Mouse (Mus musculus): ENCODE data around the gene Tmem268.
A peak's percentile ranks its signal among the peaks of the same experiment; 100 is the strongest.

Gene Tmem268

DNA sequence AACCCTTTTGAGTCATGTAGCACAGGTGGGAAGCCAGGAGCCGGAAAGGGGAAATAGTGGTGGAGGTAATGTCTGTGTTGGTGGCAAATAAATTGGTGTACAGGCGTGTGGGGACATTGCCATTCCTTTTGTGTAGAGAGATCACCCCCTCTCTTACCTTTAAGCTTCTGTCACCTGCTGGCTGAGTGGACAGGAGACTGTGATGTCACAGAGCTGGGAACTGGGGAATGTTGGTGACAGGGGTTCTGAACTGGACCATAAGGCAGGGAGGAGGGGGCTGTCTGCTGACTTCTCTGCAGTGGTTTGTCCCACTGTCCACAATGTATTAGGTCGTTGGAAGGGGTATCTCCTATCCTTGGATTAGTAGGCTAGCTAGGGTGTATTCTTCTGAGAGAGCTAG is 46.4 kb downstream of the Tmem268 start, which contains the start of gene Gm11213:
Gene Gm11213, minus strand, starts transcription at position 317 of the 400 bp plus-strand sequence.
- DNase-seq: no peak

DNA sequence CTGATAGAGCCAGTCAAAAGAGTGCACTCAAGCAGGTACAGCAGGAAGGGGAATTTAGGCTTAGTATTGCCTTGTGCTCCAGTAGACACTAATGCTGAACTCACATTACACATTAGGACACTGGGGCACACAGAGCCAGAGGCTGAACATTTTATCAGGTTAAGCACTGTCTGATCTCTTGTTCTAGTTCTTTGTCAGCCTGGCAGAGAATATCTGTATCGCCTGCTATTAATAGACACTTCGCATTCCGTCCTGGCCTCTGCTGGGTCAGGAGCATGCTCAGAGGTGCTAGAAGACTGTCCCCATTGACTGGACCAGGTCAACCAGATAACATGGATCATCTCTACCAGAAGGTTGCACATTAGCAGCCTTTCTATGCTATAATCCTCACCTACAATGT is 47.0 kb downstream of the Tmem268 start:
- DNase-seq: no peak

DNA sequence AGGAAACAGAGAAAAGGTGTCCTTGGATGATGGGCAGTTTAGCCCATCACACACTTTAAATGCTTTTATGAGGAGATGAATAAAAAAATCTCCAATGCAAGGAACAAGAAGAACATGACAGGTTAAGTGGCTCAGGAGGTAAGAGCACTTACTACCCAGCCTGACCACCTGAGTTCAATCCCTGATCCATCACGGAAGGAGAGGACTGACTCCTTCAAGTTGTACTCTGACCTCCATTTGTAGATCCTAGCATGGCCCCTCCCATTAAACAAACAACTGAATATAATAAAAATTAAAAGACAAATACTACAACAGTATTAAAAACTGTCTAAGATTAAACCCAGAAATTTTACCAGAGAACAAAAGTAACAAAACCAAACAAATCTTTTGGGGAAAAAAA is 47.4 kb downstream of the Tmem268 start:
- no peak for DNase-seq

DNA sequence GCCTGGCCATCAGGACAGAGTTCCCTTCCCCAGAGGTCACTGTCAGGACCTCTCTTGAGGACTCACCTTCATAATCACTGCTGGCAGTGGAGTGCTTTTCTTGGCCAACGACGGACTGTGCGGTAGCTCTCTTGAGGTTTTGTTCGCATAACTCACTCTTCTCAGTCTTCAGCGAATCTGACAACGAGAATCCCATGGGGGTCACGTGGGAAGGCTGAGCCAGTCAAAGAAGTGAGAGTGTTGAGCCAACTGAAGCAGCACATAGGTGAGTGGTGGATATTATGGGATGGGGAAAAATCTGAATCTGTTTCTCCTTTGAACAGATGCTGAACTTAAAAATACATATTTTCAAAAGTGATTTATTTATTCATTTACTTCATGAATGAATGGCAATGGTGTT is 49.8 kb downstream of the Tmem268 start:
- no peak for DNase-seq

DNA sequence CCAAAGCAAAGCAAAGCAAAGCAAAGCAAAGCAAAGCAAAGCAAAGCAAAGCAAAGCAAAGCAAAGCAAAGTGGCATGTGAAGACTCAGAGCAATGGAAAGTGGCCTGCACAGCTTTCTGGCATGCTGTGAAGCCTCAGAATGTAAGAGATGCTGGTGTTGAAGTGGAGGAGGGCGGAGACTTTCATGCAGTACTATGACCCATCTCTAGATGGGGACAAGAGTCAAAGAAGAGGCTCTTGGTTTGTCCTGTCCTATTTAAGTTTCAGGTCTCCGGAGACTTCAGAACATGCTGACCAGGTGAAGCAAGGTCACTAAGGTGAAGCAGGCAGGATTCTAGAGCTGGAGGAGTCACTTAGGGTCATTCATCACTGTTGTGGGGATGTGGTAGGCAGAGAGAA is 63.3 kb downstream of the Tmem268 start:
- no peak for DNase-seq

DNA sequence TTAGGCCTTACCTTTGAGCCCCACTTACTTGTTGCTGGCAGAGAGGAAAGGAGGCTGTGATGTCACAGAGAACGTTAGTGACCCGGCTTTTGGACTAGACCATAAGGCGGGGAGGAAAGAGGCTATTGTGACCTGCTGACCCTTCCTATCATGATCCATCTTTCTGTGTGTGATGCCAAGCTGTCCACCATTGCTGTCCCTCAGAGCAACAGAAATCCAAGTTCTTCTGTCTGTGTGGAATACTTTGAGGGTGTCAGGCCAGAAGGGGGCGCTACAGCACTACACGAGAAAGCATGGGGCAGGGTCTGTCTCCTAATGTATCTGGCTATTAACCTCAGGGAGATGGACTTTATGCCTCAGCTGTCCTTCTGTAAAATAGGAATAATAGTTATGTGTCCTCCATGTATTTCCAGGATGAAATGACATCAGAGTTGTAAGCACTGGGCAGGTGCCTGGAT is 63.8 kb downstream of the Tmem268 start, which contains the start of gene Tex48:
Gene Tex48, minus strand, starts transcription at position 51 of the 458 bp plus-strand sequence.
- DNase-seq: peak; percentile 49

DNA sequence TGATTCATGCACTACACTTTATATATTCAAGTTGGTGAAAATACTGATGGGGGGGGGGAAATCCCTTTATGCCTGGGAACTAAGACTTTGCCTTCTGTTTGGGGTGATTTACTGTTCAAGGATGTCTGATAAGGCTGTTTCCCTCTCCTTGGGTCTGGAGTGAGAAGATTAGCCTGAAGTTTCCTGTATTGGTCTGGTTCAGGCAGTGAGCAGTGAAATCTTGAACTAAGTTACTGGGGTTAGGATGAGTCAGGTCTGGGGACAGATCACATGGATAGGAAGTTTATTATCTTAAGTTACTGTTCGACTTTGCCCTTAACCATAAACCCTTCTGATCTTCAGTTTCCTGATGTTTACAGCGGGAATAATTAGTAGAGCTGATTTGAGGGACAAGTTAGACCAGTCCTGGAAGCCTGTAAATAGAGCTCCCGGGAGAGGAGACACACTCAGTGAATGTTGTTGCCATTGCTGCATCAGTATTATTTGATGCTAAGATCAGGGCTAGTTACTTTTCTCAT is 67.0 kb downstream of the Tmem268 start:
- DNase-seq: no peak

DNA sequence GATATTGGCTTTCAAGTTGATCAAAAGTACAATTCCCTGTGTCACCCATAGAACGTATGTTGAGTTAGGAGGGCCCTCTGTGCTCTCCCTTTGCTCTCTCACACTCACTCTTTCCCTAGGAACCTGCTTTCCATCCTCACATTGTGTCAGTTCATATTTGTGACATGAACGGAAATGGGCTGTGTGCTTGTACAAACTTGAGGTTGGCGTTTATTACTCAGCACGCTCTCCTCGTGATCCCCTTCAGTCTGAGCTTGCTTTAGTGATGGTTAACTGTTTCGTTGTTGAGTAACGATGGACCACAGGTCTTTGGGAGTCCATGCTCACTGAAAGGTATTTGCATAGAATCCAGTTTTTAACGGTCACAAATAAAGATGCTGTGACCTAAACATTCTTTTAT is 68.5 kb downstream of the Tmem268 start:
- no peak for DNase-seq

DNA sequence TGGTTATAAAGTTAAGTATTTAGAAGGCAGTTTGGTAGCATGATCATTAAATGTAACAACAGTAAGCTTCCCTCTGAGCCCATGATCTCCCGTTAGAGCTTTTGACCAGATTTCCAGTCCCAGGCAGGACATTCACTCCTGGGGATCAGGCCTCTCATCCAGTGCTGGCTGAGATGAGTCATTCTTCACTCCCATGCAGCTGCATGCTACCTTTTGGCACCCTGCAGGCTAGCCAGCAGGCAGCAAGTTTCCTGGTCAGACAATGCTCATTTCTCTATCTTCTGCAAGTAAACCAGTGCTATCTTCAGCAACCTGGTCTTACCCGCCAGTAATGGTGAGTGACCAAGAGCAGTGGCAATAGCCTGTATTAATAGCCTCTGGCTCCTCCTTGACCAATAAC is 74.6 kb downstream of the Tmem268 start:
- no peak for DNase-seq
